Mouse (Mus musculus) CH12.LX (cell line): Measurements from ENCODE around the gene Mphosph10. TPM values are rescaled to one million over a fixed set of nuclear protein-coding genes. Genes with fewer than 3 reads are reported as not detected.

ENCODE experiments used
- DNase-seq: peaks from one replicate; pipeline ENCODE4 v3.0.0-alpha.2; 2013; ENCODE audit errors: extremely low read depth
- H3K27ac ChIP-seq: 2 replicates; pipeline ENCODE4 v1.5.1; 2012; ENCODE audit warnings: low read depth, mild to moderate bottlenecking, control low read depth, moderate library complexity; ENCODE audit not compliant: insufficient read depth
- H3K27me3 ChIP-seq: replicated peaks from 2 replicates; pipeline ENCODE3; 2012; ENCODE audit warnings: inconsistent platforms
- H3K36me3 ChIP-seq, 2 experiments: replicated peaks in 1 of 2; 2 replicates each; pipeline versions ENCODE3 to v1.6.1; 2012; ENCODE audit warnings: inconsistent platforms in 1 of 2, low read length in 1 of 2, mild to moderate bottlenecking in 1 of 2, mixed read lengths in 1 of 2, moderate library complexity in 1 of 2; ENCODE audit not compliant: control insufficient read depth in 1 of 2, insufficient read depth in 1 of 2
- H3K4me1 ChIP-seq, 2 experiments: 2 replicates each; pipeline ENCODE4 v1.6.1; 2012; ENCODE audit warnings: inconsistent platforms in 1 of 2, moderate library complexity in 1 of 2; ENCODE audit not compliant: insufficient read depth in 2 of 2, control insufficient read depth in 1 of 2
- H3K4me2 ChIP-seq: 2 replicates; pipeline ENCODE4 v1.6.1; 2012; ENCODE audit warnings: low read depth, mild to moderate bottlenecking, control low read depth; ENCODE audit not compliant: poor library complexity, insufficient read depth, severe bottlenecking
- H3K4me3 ChIP-seq, 3 experiments: fragments of 150-350 bp in 1 of 3; sonication (generic) in 1 of 3; replicated peaks in 1 of 3; 2 replicates each; pipeline versions ENCODE3 to v1.5.1; 2011 to 2012; ENCODE audit warnings: low read depth in 2 of 3, low read length in 2 of 3, mild to moderate bottlenecking in 2 of 3, moderate library complexity in 2 of 3, control low read depth in 1 of 3, improper control_type of control experiment in 1 of 3, inconsistent platforms in 1 of 3, mixed read lengths in 1 of 3; ENCODE audit not compliant: poor library complexity in 1 of 3
- H3K79me2 ChIP-seq: replicated peaks from 2 replicates; pipeline ENCODE4 v1.6.1; 2012; ENCODE audit warnings: mild to moderate bottlenecking, moderate library complexity; ENCODE audit not compliant: control insufficient read depth, poor library complexity, insufficient read depth, severe bottlenecking; ENCODE audit errors: extremely low read depth
- H3K9ac ChIP-seq: 2 replicates; pipeline ENCODE4 v1.6.1; 2012; ENCODE audit warnings: low read depth, mild to moderate bottlenecking, control low read depth, moderate library complexity; ENCODE audit not compliant: insufficient read depth
- H3K9me3 ChIP-seq: replicated peaks from 2 replicates; pipeline ENCODE3; 2012; ENCODE audit warnings: low read length, inconsistent platforms, mixed read lengths
- BHLHE40 ChIP-seq: IDR thresholded peaks from 2 replicates; pipeline ENCODE4 v1.6.1; 2011; ENCODE audit warnings: mild to moderate bottlenecking, low read depth, low read length, improper control_type of control experiment
- CHD1 ChIP-seq: IDR thresholded peaks from 2 replicates; pipeline ENCODE4 v1.6.1; 2012; ENCODE audit warnings: low read depth, low read length, improper control_type of control experiment, inconsistent platforms
- CHD2 ChIP-seq: IDR thresholded peaks from 2 replicates; pipeline ENCODE4 v1.6.1; 2011; ENCODE audit warnings: low read length, improper control_type of control experiment
- CTCF ChIP-seq, 2 experiments: IDR thresholded peaks in 1 of 2; conservative IDR thresholded peaks in 1 of 2; 2 replicates each; pipeline ENCODE4 v1.5.1; 2011 to 2012; ENCODE audit warnings: low read depth in 2 of 2, low read length in 2 of 2, improper control_type of control experiment in 1 of 2, inconsistent platforms in 1 of 2, mild to moderate bottlenecking in 1 of 2, moderate library complexity in 1 of 2
- E2F4 ChIP-seq: IDR thresholded peaks from 2 replicates; pipeline ENCODE4 v1.6.1; 2011; ENCODE audit warnings: low read depth, low read length, improper control_type of control experiment; ENCODE audit not compliant: insufficient replicate concordance
- ELF1 ChIP-seq: IDR thresholded peaks from 2 replicates; pipeline ENCODE4 v1.6.1; 2014; ENCODE audit warnings: low read depth, mild to moderate bottlenecking, inconsistent platforms, low read length, improper control_type of control experiment
- GABPA ChIP-seq: IDR thresholded peaks from 2 replicates; pipeline ENCODE4 v1.6.1; 2012; ENCODE audit warnings: low read depth, low read length, improper control_type of control experiment, inconsistent platforms; ENCODE audit not compliant: insufficient replicate concordance
- JUN ChIP-seq: IDR thresholded peaks from 2 replicates; pipeline ENCODE4 v1.6.1; 2011; ENCODE audit warnings: low read depth, mild to moderate bottlenecking, low read length, improper control_type of control experiment, moderate library complexity; ENCODE audit not compliant: insufficient read depth
- JUND ChIP-seq: conservative IDR thresholded peaks from 2 replicates; pipeline ENCODE4 v1.6.1; 2011; ENCODE audit warnings: low read depth, low read length, improper control_type of control experiment
- KAT2A ChIP-seq: IDR thresholded peaks from 2 replicates; pipeline ENCODE4 v1.6.1; 2012; ENCODE audit warnings: low read length, improper control_type of control experiment, inconsistent platforms; ENCODE audit not compliant: insufficient replicate concordance
- MXI1 ChIP-seq: IDR thresholded peaks from 2 replicates; pipeline ENCODE4 v1.6.1; 2011; ENCODE audit warnings: mild to moderate bottlenecking, low read depth, low read length, improper control_type of control experiment
- MYC ChIP-seq: IDR thresholded peaks from 2 replicates; pipeline ENCODE4 v1.6.1; 2011; ENCODE audit warnings: low read depth, mild to moderate bottlenecking, improper control_type of control experiment, low read length
- PAX5 ChIP-seq: IDR thresholded peaks from 2 replicates; pipeline ENCODE4 v1.6.1; 2012; ENCODE audit warnings: low read length, inconsistent platforms, mixed read lengths
- RAD21 ChIP-seq: IDR thresholded peaks from 2 replicates; pipeline ENCODE4 v1.6.1; 2011; ENCODE audit warnings: low read depth, mild to moderate bottlenecking, low read length, improper control_type of control experiment, moderate library complexity
- RCOR1 ChIP-seq: conservative IDR thresholded peaks from 2 replicates; pipeline ENCODE4 v1.6.1; 2012; ENCODE audit warnings: low read depth, mild to moderate bottlenecking, inconsistent platforms, low read length, improper control_type of control experiment
- SIN3A ChIP-seq: IDR thresholded peaks from 2 replicates; pipeline ENCODE4 v1.6.1; 2012; ENCODE audit warnings: low read length, improper control_type of control experiment, inconsistent platforms
- TBP ChIP-seq: conservative IDR thresholded peaks from 2 replicates; pipeline ENCODE4 v1.6.1; 2011; ENCODE audit warnings: low read depth, low read length, improper control_type of control experiment
- UBTF ChIP-seq: IDR thresholded peaks from 2 replicates; pipeline ENCODE4 v1.6.1; 2012; ENCODE audit warnings: low read depth, mild to moderate bottlenecking, inconsistent platforms, low read length, improper control_type of control experiment, moderate library complexity
- USF1 ChIP-seq: IDR thresholded peaks from 2 replicates; pipeline ENCODE4 v1.6.1; 2014; ENCODE audit warnings: low read depth, mild to moderate bottlenecking, inconsistent platforms, low read length, improper control_type of control experiment
- dilution Hi-C: fragments of 300-500 bp; cut with MboI; formaldehyde crosslinking; loops from 2 replicates; pipeline ENCODE4 v1.14.3; 2020; ENCODE audit warnings: low sequenced_read_pairs; ENCODE audit not compliant: extremely low pct_unique_long_range_greater_than_20kb, extremely low pct_ligation_motif_present
- in situ Hi-C: fragments of 300-500 bp; cut with MboI; formaldehyde crosslinking; loops from 3 replicates; pipeline ENCODE4 v1.14.3; 2019; ENCODE audit warnings: low sequenced_read_pairs, low pct_ligation_motif_present, low pct_unique_long_range_greater_than_20kb, mixed read lengths
- polyA plus RNA-seq: library from polyadenylated mRNA; unstranded; fragments of >175 nt; gene quantifications from 2 replicates; pipeline ENCODE4 v1.2.1, GENCODE M21; 2012; ENCODE audit warnings: low read depth; ENCODE audit not compliant: insufficient read length
- total RNA-seq, 2 experiments: library from RNA; depleted of rRNA; stranded (reverse); fragments of 300-350 nt in 1 of 2; fragments of >200 nt in 1 of 2; gene quantifications; 2 replicates each; pipeline ENCODE4 v1.2.3; 2012 to 2014

The Mphosph10 gene
- total and polyA plus RNA-seq, 3 experiments = 56.5 to 141 (median 107) TPM

- Histone ChIP-seq H3K4me3 (no peak overlapping the region), H3K4me1 (peaks cover 0 to 4% of the 10 kb centered on the region in 2 experiments; a peak in 1 of 4 replicates), H3K27me3 (no peaks in the 10 kb centered on the region), H3K36me3 (peaks cover 35 to 71% of the 10 kb centered on the region in 2 experiments)
- TF ChIP-seq MYC (no peak), MXI1 (no peak), TBP (no peak), RCOR1 (no peak), UBTF (no peak), USF1 (no peak), GABPA (no peak), RAD21 (no peak), ELF1 (no peak), PAX5 (no peak), KAT2A (no peak), CHD1 (no peak)
- TF ChIP-seq, all 38 proteins: peak for 0
- Histone ChIP-seq H3K79me2 (no peaks in the 10 kb centered on the region), H3K4me2 (no peak overlapping the region), H3K27ac (no peak overlapping the region), H3K9me3 (no peaks in the 10 kb centered on the region), H3K9ac (no peak overlapping the region)
- dilution Hi-C loops = no loop called here
- in situ Hi-C loops = no loop called here
- no peak for DNase-seq
Measured at GRCm38 (mm10) chr7:64347813-64348212, 44.3 kb downstream of the Mphosph10 start.

- DNase-seq = peak; percentile 27
- in situ Hi-C loops (no loop called here), dilution Hi-C loops (no loop called here)
- Histone ChIP-seq H3K9ac (no peak overlapping the region), H3K79me2 (no peaks in the 10 kb centered on the region), H3K27ac (no peak overlapping the region), H3K9me3 (no peaks in the 10 kb centered on the region), H3K27me3 (no peaks in the 10 kb centered on the region), H3K4me2 (no peak overlapping the region), H3K36me3 (peaks cover 24 to 37% of the 10 kb centered on the region in 2 experiments), H3K4me1 (peaks cover 7 to 16% of the 10 kb centered on the region in 2 experiments), H3K4me3 (no peak overlapping the region)
- TF ChIP-seq CHD2 (no peak), BHLHE40 (no peak), JUND (no peak), CHD1 (no peak), E2F4 (no peak), CTCF (conservative IDR thresholded peaks at IDR 0.05 in 1 of 2, IDR thresholded peaks at IDR 0.05 in 1 of 2; ENCODE audit: low read depth in 2 of 2, low read length in 2 of 2) (no peak), SIN3A (no peak), UBTF (no peak), JUN (no peak), GABPA (no peak)
Measured at GRCm38 (mm10) chr7:64332686-64333085, 59.4 kb downstream of the Mphosph10 start.
